Mouse (Mus musculus): Measurements from ENCODE around the gene Mtf2. TPM values are rescaled to one million over a fixed set of nuclear protein-coding genes. Genes with fewer than 3 reads are reported as not detected.
"Not testable (repeated sequence)": the region's sequence is repeated elsewhere in the genome, so short reads cannot be mapped to it uniquely, and the experiment has no call there.

The Mtf2 gene
- polyA plus RNA-seq, 1 experiment = 8.0 TPM

- TF ChIP-seq CTCF (IDR thresholded peaks at IDR 0.05; ENCODE audit: extremely low read depth, insufficient read depth, insufficient read length, insufficient replicate concordance) (no peak), POLR2A (IDR thresholded peaks at IDR 0.05; ENCODE audit: low read depth, low read length) (no peak)
- no peaks in the 10 kb centered on the region for H3K36me3 ChIP-seq (ENCODE audit: control insufficient read depth, insufficient read depth, low read length)
- 89% methylated on average over 4 of the region's 4 CpGs for WGBS
- no peak overlapping the region for H3K27ac ChIP-seq (ENCODE audit: insufficient read depth, low read length)
- DNase-seq (ENCODE audit: low read depth in 1 of 2, low spot score in 2 of 2) = no peak
- no peak overlapping the region for H3K4me3 ChIP-seq (ENCODE audit: extremely low read depth, insufficient read depth, insufficient read length)
- H3K27me3 ChIP-seq (ENCODE audit: control insufficient read depth, insufficient read depth, low read length) = no peaks in the 10 kb centered on the region
- H3K4me1 ChIP-seq (ENCODE audit: control insufficient read depth, insufficient read depth, insufficient read length) = no peaks in the 10 kb centered on the region
Observed at GRCm38 (mm10) chr5:108031267-108031666, 34.2 kb upstream of the Mtf2 start.

- Histone ChIP-seq H3K27ac (ENCODE audit: insufficient read depth, low read length) (no peak overlapping the region), H3K4me1 (ENCODE audit: control insufficient read depth, insufficient read depth, insufficient read length) (no peaks in the 10 kb centered on the region), H3K36me3 (ENCODE audit: control insufficient read depth, insufficient read depth, low read length) (no peaks in the 10 kb centered on the region), H3K4me3 (ENCODE audit: extremely low read depth, insufficient read depth, insufficient read length) (no peak overlapping the region), H3K27me3 (ENCODE audit: control insufficient read depth, insufficient read depth, low read length) (no peaks in the 10 kb centered on the region)
- TF ChIP-seq POLR2A (IDR thresholded peaks at IDR 0.05; ENCODE audit: low read depth, low read length) (no peak), CTCF (IDR thresholded peaks at IDR 0.05; ENCODE audit: extremely low read depth, insufficient read depth, insufficient read length, insufficient replicate concordance) (no peak)
- WGBS = 36% methylated on average over 4 of the region's 4 CpGs
- DNase-seq (ENCODE audit: low read depth in 1 of 2, low spot score in 2 of 2) = peak in 1 of 2 experiments; percentile 52
Observed at GRCm38 (mm10) chr5:108034194-108034593, 31.3 kb upstream of the Mtf2 start.

- Histone ChIP-seq H3K4me3 (ENCODE audit: extremely low read depth, insufficient read depth, insufficient read length) (no peak overlapping the region), H3K27ac (ENCODE audit: insufficient read depth, low read length) (no peak overlapping the region), H3K36me3 (ENCODE audit: control insufficient read depth, insufficient read depth, low read length) (no peaks in the 10 kb centered on the region), H3K4me1 (ENCODE audit: control insufficient read depth, insufficient read depth, insufficient read length) (no peaks in the 10 kb centered on the region), H3K27me3 (ENCODE audit: control insufficient read depth, insufficient read depth, low read length) (no peaks in the 10 kb centered on the region)
- TF ChIP-seq POLR2A (IDR thresholded peaks at IDR 0.05; ENCODE audit: low read depth, low read length) (no peak), CTCF (IDR thresholded peaks at IDR 0.05; ENCODE audit: extremely low read depth, insufficient read depth, insufficient read length, insufficient replicate concordance) (no peak)
- DNase-seq (ENCODE audit: low read depth in 1 of 2, low spot score in 2 of 2) = no peak
- 66% methylated on average over 2 of the region's 2 CpGs for WGBS
Observed at GRCm38 (mm10) chr5:108035523-108035922, 30.0 kb upstream of the Mtf2 start.

- Histone ChIP-seq H3K4me3 (ENCODE audit: extremely low read depth, insufficient read depth, insufficient read length) (no peak overlapping the region), H3K27ac (ENCODE audit: insufficient read depth, low read length) (no peak overlapping the region)
- TF ChIP-seq POLR2A (IDR thresholded peaks at IDR 0.05; ENCODE audit: low read depth, low read length) (no peak), CTCF (IDR thresholded peaks at IDR 0.05; ENCODE audit: extremely low read depth, insufficient read depth, insufficient read length, insufficient replicate concordance) (no peak)
Observed at GRCm38 (mm10) chr5:108042061-108042460, 23.4 kb upstream of the Mtf2 start.

GRCm38 (mm10) chr5:108043908-108044307, 21.6 kb upstream of the Mtf2 start:
- DNase-seq (ENCODE audit: low read depth in 1 of 2, low spot score in 2 of 2) = no peak
- no peaks in the 10 kb centered on the region for H3K36me3 ChIP-seq (ENCODE audit: control insufficient read depth, insufficient read depth, low read length)
- 44% methylated on average over 1 of the region's 1 CpGs for WGBS

More at GRCm38 (mm10) chr5:108042061-108042460, 23.4 kb upstream of the Mtf2 start:
- no peaks in the 10 kb centered on the region for H3K36me3 ChIP-seq (ENCODE audit: control insufficient read depth, insufficient read depth, low read length)
- H3K4me1 ChIP-seq (ENCODE audit: control insufficient read depth, insufficient read depth, insufficient read length) = no peaks in the 10 kb centered on the region
- 89% methylated on average over 5 of the region's 5 CpGs for WGBS
- H3K27me3 ChIP-seq (ENCODE audit: control insufficient read depth, insufficient read depth, low read length) = no peaks in the 10 kb centered on the region
- DNase-seq (ENCODE audit: low read depth in 1 of 2, low spot score in 2 of 2) = no peak

GRCm38 (mm10) chr5:108049711-108050268, 15.7 kb upstream of the Mtf2 start:
- Histone ChIP-seq H3K27ac (ENCODE audit: insufficient read depth, low read length) (no peak overlapping the region), H3K4me3 (ENCODE audit: extremely low read depth, insufficient read depth, insufficient read length) (no peak overlapping the region), H3K36me3 (ENCODE audit: control insufficient read depth, insufficient read depth, low read length) (no peaks in the 10 kb centered on the region), H3K27me3 (ENCODE audit: control insufficient read depth, insufficient read depth, low read length) (no peaks in the 10 kb centered on the region), H3K4me1 (ENCODE audit: control insufficient read depth, insufficient read depth, insufficient read length) (no peaks in the 10 kb centered on the region)
- WGBS = 15% methylated on average over 3 of the region's 3 CpGs
- no peak for TF ChIP-seq CTCF (IDR thresholded peaks at IDR 0.05; ENCODE audit: extremely low read depth, insufficient read depth, insufficient read length, insufficient replicate concordance)
- TF ChIP-seq POLR2A (IDR thresholded peaks at IDR 0.05; ENCODE audit: low read depth, low read length) = no peak
- no peak for DNase-seq (ENCODE audit: low read depth in 1 of 2, low spot score in 2 of 2)

More at GRCm38 (mm10) chr5:108043908-108044307, 21.6 kb upstream of the Mtf2 start:
- H3K4me3 ChIP-seq (ENCODE audit: extremely low read depth, insufficient read depth, insufficient read length) = no peak overlapping the region
- TF ChIP-seq CTCF (IDR thresholded peaks at IDR 0.05; ENCODE audit: extremely low read depth, insufficient read depth, insufficient read length, insufficient replicate concordance) (no peak), POLR2A (IDR thresholded peaks at IDR 0.05; ENCODE audit: low read depth, low read length) (no peak)
- H3K4me1 ChIP-seq (ENCODE audit: control insufficient read depth, insufficient read depth, insufficient read length) = no peaks in the 10 kb centered on the region
- H3K27ac ChIP-seq (ENCODE audit: insufficient read depth, low read length) = no peak overlapping the region
- H3K27me3 ChIP-seq (ENCODE audit: control insufficient read depth, insufficient read depth, low read length) = no peaks in the 10 kb centered on the region

- WGBS = 90% methylated on average over 2 of the region's 2 CpGs
- Histone ChIP-seq H3K27me3 (ENCODE audit: control insufficient read depth, insufficient read depth, low read length) (no peaks in the 10 kb centered on the region), H3K4me3 (ENCODE audit: extremely low read depth, insufficient read depth, insufficient read length) (no peak overlapping the region), H3K27ac (ENCODE audit: insufficient read depth, low read length) (no peak overlapping the region), H3K4me1 (ENCODE audit: control insufficient read depth, insufficient read depth, insufficient read length) (no peaks in the 10 kb centered on the region), H3K36me3 (ENCODE audit: control insufficient read depth, insufficient read depth, low read length) (no peaks in the 10 kb centered on the region)
- no peak for TF ChIP-seq CTCF (IDR thresholded peaks at IDR 0.05; ENCODE audit: extremely low read depth, insufficient read depth, insufficient read length, insufficient replicate concordance)
- no peak for TF ChIP-seq POLR2A (IDR thresholded peaks at IDR 0.05; ENCODE audit: low read depth, low read length)
- DNase-seq (ENCODE audit: low read depth in 1 of 2, low spot score in 2 of 2) = no peak
Observed at GRCm38 (mm10) chr5:108051026-108051425, 14.4 kb upstream of the Mtf2 start.

- not testable (repeated sequence) for H3K27me3 ChIP-seq (ENCODE audit: control insufficient read depth, insufficient read depth, low read length); DNase-seq (ENCODE audit: low read depth in 1 of 2, low spot score in 2 of 2); H3K36me3 ChIP-seq (ENCODE audit: control insufficient read depth, insufficient read depth, low read length); H3K4me1 ChIP-seq (ENCODE audit: control insufficient read depth, insufficient read depth, insufficient read length); H3K27ac ChIP-seq (ENCODE audit: insufficient read depth, low read length); H3K4me3 ChIP-seq (ENCODE audit: extremely low read depth, insufficient read depth, insufficient read length)
- WGBS = 91% methylated on average over 9 of the region's 9 CpGs
Observed at GRCm38 (mm10) chr5:108051727-108052126, 13.7 kb upstream of the Mtf2 start.
